Mouse (Mus musculus) thymus, adult 2 months (tissue): ENCODE data around the gene Cryl1.

ENCODE experiments used
- CTCF ChIP-seq: fragments of 200-500 bp; IDR thresholded peaks from 2 replicates; pipeline ENCODE4 v1.5.1; 2012; ENCODE audit warnings: mild to moderate bottlenecking, control low read depth, low read length, moderate library complexity, borderline replicate concordance; ENCODE audit not compliant: control insufficient read depth, poor library complexity, insufficient read depth; ENCODE audit errors: extremely low read depth
- POLR2A ChIP-seq: fragments of 200-500 bp; IDR thresholded peaks from 2 replicates; pipeline ENCODE4 v1.6.1; 2012; ENCODE audit warnings: mild to moderate bottlenecking, low read length, control low read depth, moderate library complexity; ENCODE audit not compliant: control insufficient read depth, poor library complexity, insufficient read depth; ENCODE audit errors: extremely low read depth

- TF ChIP-seq CTCF (no peak), POLR2A (no peak)
Measured at GRCm38 (mm10) chr14:57276481-57277012, 121.8 kb downstream of the Cryl1 start.
